Mouse (Mus musculus): ENCODE measurements around the gene Cd68. TPM values are rescaled to one million over a fixed set of nuclear protein-coding genes. Genes with fewer than 3 reads are reported as not detected.

Gene Cd68
- polyA plus RNA-seq, 1 experiment from 2014 or later: 15.0 TPM

DNA sequence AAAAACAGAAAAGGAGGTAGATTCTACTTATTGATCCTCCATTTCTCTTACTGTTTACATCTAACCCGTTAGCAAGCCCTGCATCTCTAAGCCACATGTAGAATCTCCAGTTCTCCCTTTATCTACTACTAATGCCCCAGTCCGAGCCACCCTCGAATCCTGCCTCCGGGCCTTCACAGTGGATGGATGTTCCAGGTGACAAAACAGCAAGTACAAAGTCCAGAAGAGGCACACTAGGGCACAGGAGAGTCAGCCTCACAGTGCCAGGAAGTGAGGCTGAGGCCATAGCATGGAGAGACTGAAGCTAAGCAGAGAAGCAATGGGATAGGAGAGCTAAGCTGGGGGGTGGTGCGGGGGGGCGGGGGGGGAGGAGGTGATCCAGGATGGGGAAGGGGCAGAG, 26.9 kb upstream of the Cd68 start:
- no peak overlapping the region for H3K27ac ChIP-seq
- no peak overlapping the region for H3K4me3 ChIP-seq
- no peak overlapping the region for H3K9ac ChIP-seq
- H3K27me3 ChIP-seq (replicated peaks): peaks cover 15% of the 10 kb centered on the region
- peaks cover 25% of the 10 kb centered on the region for H3K4me1 ChIP-seq
- H3K4me2 ChIP-seq: no peak overlapping the region
- ATAC-seq: no peak
- H3K9me3 ChIP-seq (replicated peaks): no peaks in the 10 kb centered on the region
- WGBS (ENCODE audit: insufficient replicate concordance): 74% methylated on average over 6 of the region's 6 CpGs
- H3K36me3 ChIP-seq: no peaks in the 10 kb centered on the region

DNA sequence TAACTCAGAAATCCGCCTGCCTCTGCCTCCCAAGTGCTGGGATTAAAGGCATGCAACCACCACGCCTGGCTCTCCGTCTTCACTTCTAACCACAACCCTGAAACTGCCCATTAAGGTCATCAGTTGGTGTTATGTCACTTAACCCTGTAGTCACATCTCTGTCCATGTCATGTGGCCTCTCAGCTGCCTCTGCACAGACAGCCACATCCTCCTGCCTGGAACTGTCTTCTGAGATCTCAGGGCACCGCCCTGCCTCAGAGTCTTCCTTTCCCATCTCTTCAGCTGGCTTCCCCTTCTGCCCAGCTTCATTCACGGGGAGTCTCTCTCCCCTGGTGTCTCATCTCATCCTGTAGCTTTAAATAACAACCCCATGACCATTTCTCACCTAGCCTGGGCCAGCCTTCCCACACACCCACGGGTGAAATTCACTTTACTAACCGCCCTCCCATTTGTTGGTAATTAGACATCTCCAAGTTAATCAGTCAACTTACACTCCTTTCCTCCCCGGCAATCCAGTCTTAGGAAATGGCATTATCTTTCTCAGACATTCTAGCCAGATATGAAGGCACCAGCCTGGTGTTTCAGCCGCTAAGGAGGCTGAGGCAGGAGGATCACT, 26.4 kb upstream of the Cd68 start:
- Histone ChIP-seq H3K4me1 (peaks cover 25% of the 10 kb centered on the region), H3K27ac (no peak overlapping the region), H3K9me3 (replicated peaks) (no peaks in the 10 kb centered on the region), H3K36me3 (no peaks in the 10 kb centered on the region), H3K27me3 (replicated peaks) (peaks cover 15% of the 10 kb centered on the region), H3K4me2 (no peak overlapping the region), H3K9ac (no peak overlapping the region), H3K4me3 (no peak overlapping the region)
- 32% methylated on average over 9 of the region's 9 CpGs for WGBS (ENCODE audit: insufficient replicate concordance)
- ATAC-seq: no peak

DNA sequence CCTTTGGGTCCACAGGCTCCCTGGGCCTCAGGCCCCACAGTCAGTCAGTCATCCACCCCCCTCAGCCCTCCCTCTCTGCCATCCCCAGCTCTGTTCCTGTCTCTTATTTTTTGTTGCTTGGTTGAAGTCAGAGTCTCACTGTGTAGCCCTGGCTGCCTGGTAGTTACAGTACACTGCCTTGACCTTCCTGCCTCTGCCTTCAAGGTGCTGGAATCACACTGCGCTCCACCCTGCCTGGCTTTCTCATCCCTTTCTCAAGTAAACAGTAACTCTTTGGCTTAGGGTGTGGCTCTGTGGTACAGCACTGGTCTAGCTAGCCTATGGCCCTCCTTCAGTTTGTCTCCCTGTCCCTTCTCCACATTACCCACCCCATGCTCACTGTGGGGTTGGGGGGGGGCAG, 23.9 kb upstream of the Cd68 start:
- ATAC-seq: no peak
- Histone ChIP-seq H3K9ac (no peak overlapping the region), H3K36me3 (no peaks in the 10 kb centered on the region), H3K9me3 (replicated peaks) (no peaks in the 10 kb centered on the region), H3K4me1 (peaks cover 34% of the 10 kb centered on the region), H3K27me3 (replicated peaks) (peaks cover 8% of the 10 kb centered on the region), H3K4me2 (no peak overlapping the region), H3K27ac (no peak overlapping the region), H3K4me3 (no peak overlapping the region)
- WGBS (ENCODE audit: insufficient replicate concordance): 87% methylated on average over 1 of the region's 1 CpGs

DNA sequence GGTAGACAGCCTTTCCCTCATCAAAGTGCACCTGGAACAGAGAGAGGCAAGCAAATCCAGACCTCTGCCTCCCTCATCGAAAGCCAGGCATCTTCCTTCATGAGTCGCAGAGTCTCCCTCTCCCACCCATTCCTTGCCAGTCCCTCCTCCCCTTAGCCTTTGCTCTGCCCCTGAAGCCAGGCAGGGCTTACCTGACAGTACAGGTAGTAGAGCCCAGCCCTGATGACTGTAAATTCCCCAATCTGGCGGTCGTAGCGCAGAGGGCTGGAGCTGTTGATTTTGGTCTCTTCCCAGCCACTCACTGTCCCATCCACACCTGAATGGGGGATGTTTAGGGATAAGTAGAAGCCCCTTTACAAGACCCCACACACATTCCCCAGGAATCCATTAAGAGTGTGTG, 21.1 kb upstream of the Cd68 start:
- H3K36me3 ChIP-seq: no peaks in the 10 kb centered on the region
- no peak overlapping the region for H3K4me3 ChIP-seq
- H3K9ac ChIP-seq: no peak overlapping the region
- WGBS (ENCODE audit: insufficient replicate concordance): 52% methylated on average over 5 of the region's 5 CpGs
- peaks cover 3% of the 10 kb centered on the region; the same call in 1 of the 2 replicates for H3K27me3 ChIP-seq (replicated peaks)
- no peak for ATAC-seq
- H3K9me3 ChIP-seq (replicated peaks): no peaks in the 10 kb centered on the region
- H3K27ac ChIP-seq: 0 out of 2 replicates have a peak overlapping the region, but pooled peaks have one; percentile 2
- no peak overlapping the region for H3K4me2 ChIP-seq
- peaks cover 28% of the 10 kb centered on the region for H3K4me1 ChIP-seq

DNA sequence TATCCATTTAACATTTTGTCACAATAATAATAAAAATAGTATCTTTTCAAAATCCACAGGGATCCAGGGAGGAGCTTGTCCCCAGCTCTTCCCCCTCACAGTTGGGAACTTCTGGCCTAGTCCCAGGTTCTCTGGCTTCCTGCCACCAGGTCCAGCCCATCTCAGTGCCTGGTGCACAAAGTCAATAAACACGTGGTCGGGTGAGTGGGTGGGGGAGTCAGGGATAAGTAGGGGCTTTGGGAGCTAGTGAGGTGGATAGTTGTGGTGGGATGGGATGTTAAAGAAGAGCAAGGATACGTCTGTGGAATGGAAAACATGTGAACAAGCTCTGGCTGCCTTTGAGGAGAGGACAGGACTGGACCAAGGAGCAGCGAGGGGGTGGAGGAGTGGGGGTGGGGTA, 20.4 kb upstream of the Cd68 start:
- H3K9me3 ChIP-seq (replicated peaks): no peaks in the 10 kb centered on the region
- WGBS (ENCODE audit: insufficient replicate concordance): 30% methylated on average over 4 of the region's 4 CpGs
- no peak for ATAC-seq
- H3K9ac ChIP-seq: no peak overlapping the region
- no peaks in the 10 kb centered on the region for H3K36me3 ChIP-seq
- no peak overlapping the region for H3K4me3 ChIP-seq
- H3K4me1 ChIP-seq: peaks cover 29% of the 10 kb centered on the region
- no peak overlapping the region for H3K27ac ChIP-seq
- H3K4me2 ChIP-seq: no peak overlapping the region
- peaks cover 3% of the 10 kb centered on the region; the same call in 1 of the 2 replicates for H3K27me3 ChIP-seq (replicated peaks)

DNA sequence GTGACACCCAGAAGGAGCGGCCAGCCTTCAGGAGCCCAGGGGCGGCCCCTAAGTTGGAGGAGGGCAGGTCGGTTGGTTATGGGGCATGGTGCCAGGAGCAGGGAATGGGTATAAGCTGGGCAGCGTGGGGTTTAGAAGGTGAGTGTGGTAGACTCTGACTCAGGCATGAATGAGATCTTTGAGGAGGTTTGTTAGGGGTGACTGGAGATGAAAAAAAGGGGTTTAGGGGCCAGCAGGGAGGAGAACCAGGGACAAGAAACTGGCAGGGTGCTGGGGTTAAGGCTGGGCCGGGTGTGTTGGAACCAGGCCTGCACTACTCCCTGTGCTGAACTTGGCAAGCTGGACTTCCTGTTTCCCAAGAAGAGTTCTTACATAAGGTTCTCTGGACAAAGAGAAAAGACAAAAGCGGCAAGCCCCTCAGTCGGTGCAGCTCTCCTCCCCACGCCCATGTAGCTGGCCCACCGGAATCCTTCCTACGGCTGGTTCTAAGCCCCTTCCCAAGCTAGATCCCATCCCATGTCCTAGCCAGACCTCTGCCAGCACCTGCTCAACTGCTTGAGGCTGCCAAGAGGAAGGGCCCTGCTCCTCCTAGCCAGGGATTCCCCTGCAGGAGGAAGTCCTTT, 19.7 kb upstream of the Cd68 start, which contains the start of gene Tnfsf13:
Tnfsf13 (minus strand) TSS at position 259 of the 623 bp plus-strand sequence.
- peaks cover 34% of the 10 kb centered on the region for H3K4me1 ChIP-seq
- ATAC-seq: no peak
- no peaks in the 10 kb centered on the region for H3K36me3 ChIP-seq
- H3K4me2 ChIP-seq: no peak within 1 kb of the TSS
- H3K27ac ChIP-seq: no peak within 1 kb of the TSS
- 62% methylated on average over 10 of the region's 10 CpGs for WGBS (ENCODE audit: insufficient replicate concordance)
- no peak within 1 kb of the TSS for H3K9ac ChIP-seq
- H3K27me3 ChIP-seq (replicated peaks): peaks cover 3% of the 10 kb centered on the region; the same call in 1 of the 2 replicates
- no peaks in the 10 kb centered on the region for H3K9me3 ChIP-seq (replicated peaks)
- no peak within 1 kb of the TSS for H3K4me3 ChIP-seq

DNA sequence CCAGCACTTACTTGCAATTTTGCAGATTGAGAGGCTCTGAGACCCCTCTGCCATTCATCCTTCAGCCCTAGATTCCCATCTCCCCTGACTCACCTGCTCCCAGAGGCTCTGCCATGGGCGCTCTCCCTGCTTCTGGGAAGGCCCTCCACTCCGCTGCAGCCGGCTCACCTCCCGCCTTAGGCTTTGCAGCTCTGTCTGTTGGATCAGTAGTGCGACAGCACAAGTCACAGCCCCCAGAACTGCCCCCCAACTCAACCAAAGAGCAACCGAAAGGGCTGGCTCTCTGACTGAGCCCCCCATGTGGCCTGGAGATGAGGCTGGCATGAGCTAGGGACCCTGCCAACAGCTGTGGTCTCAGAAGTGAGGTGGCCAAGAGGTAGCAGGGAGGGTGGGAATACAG, 19.0 kb upstream of the Cd68 start:
- peaks cover 41% of the 10 kb centered on the region for H3K4me1 ChIP-seq
- no peak for ATAC-seq
- peaks cover 3% of the 10 kb centered on the region; the same call in 1 of the 2 replicates for H3K27me3 ChIP-seq (replicated peaks)
- no peak overlapping the region for H3K4me2 ChIP-seq
- 75% methylated on average over 6 of the region's 6 CpGs for WGBS (ENCODE audit: insufficient replicate concordance)
- H3K9ac ChIP-seq: no peak overlapping the region
- H3K27ac ChIP-seq: no peak overlapping the region
- no peaks in the 10 kb centered on the region for H3K9me3 ChIP-seq (replicated peaks)
- peaks cover 7% of the 10 kb centered on the region for H3K36me3 ChIP-seq
- H3K4me3 ChIP-seq: no peak overlapping the region

DNA sequence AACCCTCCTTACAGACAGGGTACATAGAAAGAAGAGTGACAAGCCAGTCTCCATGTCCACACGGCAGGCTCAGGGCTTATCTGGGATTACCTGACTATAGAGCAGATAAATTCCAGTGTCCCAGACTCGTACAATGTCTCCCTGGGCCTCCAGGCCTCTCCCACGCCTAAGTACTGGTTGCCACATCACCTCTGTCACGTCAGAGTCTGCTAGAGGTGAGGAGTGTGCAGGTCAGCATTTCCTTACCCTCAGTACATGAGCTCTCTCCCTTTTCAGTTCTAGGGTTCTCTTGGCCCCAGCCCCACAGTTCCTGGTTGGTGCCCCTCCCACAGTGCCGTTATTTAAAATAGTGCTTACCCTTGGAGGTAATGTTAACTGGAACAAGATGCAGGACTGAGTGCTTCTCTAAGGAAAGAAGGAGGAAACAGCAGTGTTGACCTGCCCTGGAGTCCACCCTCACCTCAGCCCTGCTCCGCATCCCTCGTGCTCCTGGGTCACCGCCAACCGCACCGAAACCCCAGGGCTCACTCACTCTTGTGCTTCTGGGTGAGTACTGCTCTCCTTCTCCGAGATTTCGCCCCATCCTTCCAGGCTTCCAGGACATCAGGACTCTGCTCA, 18.3 kb upstream of the Cd68 start:
- Histone ChIP-seq H3K4me3 (no peak overlapping the region), H3K4me2 (no peak overlapping the region), H3K36me3 (peaks cover 14% of the 10 kb centered on the region), H3K4me1 (peaks cover 48% of the 10 kb centered on the region), H3K9ac (no peak overlapping the region), H3K27ac (no peak overlapping the region), H3K27me3 (replicated peaks) (peaks cover 3% of the 10 kb centered on the region; the same call in 1 of the 2 replicates), H3K9me3 (replicated peaks) (no peaks in the 10 kb centered on the region)
- ATAC-seq: no peak
- 68% methylated on average over 12 of the region's 12 CpGs for WGBS (ENCODE audit: insufficient replicate concordance)

DNA sequence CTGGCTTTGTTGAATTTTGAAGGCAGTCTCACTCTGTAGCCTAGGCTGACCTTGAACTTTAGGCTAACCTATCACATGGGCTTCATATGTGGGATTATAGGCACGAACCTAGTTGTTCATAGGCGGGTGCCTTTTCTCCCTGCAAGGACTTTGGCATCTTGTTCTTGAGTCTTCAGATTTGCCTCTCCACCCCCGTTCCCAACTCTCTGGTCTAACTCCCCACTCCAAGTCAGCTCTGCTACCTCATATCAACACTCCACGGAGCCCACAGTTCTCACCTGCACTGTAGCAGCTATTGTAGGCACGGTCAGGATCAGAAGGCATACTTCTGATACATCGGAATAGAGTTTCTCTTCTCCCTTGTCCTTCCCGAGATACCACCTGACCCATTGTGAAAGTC, 17.6 kb upstream of the Cd68 start:
- Histone ChIP-seq H3K9ac (no peak overlapping the region), H3K27me3 (replicated peaks) (peaks cover 3% of the 10 kb centered on the region; the same call in 1 of the 2 replicates), H3K4me2 (no peak overlapping the region), H3K4me1 (peaks cover 53% of the 10 kb centered on the region), H3K9me3 (replicated peaks) (no peaks in the 10 kb centered on the region), H3K4me3 (no peak overlapping the region), H3K27ac (no peak overlapping the region), H3K36me3 (peaks cover 20% of the 10 kb centered on the region)
- no peak for ATAC-seq
- 62% methylated on average over 7 of the region's 7 CpGs for WGBS (ENCODE audit: insufficient replicate concordance)

DNA sequence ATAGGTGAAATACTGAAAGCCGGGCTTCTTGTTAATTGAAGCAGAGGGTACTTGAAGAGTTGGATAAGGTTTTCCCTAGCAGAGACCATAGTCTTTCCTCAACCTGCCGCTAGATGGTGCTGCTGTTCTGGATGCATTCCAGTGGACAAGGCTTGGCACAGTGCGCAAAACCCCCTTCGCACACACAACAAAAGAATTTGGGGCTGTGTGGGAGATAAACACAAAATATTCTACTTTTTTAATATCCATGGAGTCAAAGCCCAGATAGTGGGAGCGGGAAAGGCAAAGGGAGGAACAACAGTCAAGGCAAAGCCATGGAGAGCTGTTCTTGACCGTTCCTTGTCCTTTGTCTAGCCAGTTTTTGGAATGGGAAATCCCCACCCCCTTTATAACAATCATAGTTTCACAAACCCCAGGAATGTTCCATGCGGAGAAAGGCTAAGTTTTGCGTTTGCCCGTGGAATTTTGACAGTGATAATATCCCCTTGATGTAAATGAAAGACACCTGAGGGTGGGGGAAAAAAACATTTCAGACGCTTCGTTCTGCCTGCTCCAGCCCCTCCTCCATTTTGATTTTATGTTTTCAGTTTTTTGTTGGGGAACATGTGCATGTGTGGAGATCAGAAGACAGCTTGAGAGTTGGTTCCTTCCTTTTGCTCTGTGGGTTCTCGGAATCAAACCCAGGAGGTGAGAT, 17.0 kb upstream of the Cd68 start:
- no peak overlapping the region for H3K9ac ChIP-seq
- peak overlapping the region; percentile 80 for H3K4me2 ChIP-seq
- H3K27ac ChIP-seq: peak overlapping the region; percentile 95
- H3K27me3 ChIP-seq (replicated peaks): peaks cover 3% of the 10 kb centered on the region; the same call in 1 of the 2 replicates
- 28% methylated on average over 12 of the region's 12 CpGs for WGBS (ENCODE audit: insufficient replicate concordance)
- H3K4me1 ChIP-seq: peaks cover 59% of the 10 kb centered on the region
- peaks cover 26% of the 10 kb centered on the region for H3K36me3 ChIP-seq
- ATAC-seq: peak; percentile 35; the same call in 1 of the 2 replicates
- peak overlapping the region; percentile 81; the same call in 1 of the 2 replicates for H3K4me3 ChIP-seq
- H3K9me3 ChIP-seq (replicated peaks): no peaks in the 10 kb centered on the region

DNA sequence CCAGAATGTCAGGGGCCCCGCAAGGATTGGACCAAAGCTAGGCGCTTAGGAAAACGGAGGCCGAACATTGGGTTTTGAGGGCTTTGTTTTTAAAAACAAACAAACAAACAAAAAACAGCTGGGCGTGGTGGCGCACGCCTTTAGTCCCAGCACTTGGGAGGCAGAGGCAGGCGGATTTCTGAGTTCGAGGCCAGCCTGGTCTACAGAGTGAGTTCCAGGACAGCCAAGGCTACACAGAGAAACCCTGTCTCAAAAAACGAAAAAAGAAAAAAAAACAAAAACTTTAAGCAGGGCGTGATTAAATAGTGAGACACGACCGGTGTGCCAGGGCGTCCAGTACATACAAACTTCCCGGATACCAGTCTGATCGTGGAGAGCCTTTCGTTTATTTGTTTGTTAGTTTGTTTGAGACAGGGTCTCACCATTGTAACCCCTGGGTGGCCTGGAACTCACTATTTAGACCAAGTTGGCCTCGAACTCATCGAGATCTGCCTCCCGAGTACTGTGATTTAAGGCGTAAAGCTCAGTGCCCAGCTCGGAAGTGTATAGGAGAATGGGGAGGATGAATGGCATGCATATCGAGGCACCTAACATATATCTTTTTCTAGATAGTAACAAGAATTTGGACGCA, 16.4 kb upstream of the Cd68 start:
- Histone ChIP-seq H3K9ac (peak overlapping the region; percentile 86), H3K4me1 (peaks cover 60% of the 10 kb centered on the region), H3K9me3 (replicated peaks) (no peaks in the 10 kb centered on the region), H3K4me3 (peak overlapping the region; percentile 81), H3K27me3 (replicated peaks) (peaks cover 3% of the 10 kb centered on the region; the same call in 1 of the 2 replicates), H3K36me3 (peaks cover 33% of the 10 kb centered on the region), H3K27ac (peak overlapping the region; percentile 95), H3K4me2 (peak overlapping the region; percentile 80)
- 22% methylated on average over 24 of the region's 24 CpGs for WGBS (ENCODE audit: insufficient replicate concordance)
- ATAC-seq: peak; percentile 19

Measured in liver, embryonic 12.5 days (tissue).